Mouse (Mus musculus) hindbrain, postnatal 0 days (tissue): ENCODE results near the gene Naa16. TPM values are rescaled to one million over a fixed set of nuclear protein-coding genes. Genes with fewer than 3 reads are reported as not detected.
A peak's percentile ranks its signal among the peaks of the same experiment; 100 is the strongest.

Source experiments
- ATAC-seq: fragments of 200-750 bp; cut with Nextera tagmentation; 2 replicates; pipeline ENCODE4 v1.8.0; 2017; ENCODE audit warnings: mild to moderate bottlenecking, moderate TSS enrichment, moderate library complexity
- DNase-seq: peaks from one replicate; pipeline ENCODE4 v3.0.0-alpha.2; 2015; ENCODE audit warnings: low spot score
- H3K27ac ChIP-seq: fragments of 300-500 bp; sonication (generic); 2 replicates; pipeline ENCODE4 v1.5.1; 2014; ENCODE audit warnings: mild to moderate bottlenecking
- H3K27me3 ChIP-seq: fragments of 300-500 bp; sonication (generic); 2 replicates; pipeline ENCODE4 v1.6.1; 2014; ENCODE audit warnings: low read length, mixed read lengths; ENCODE audit not compliant: insufficient read depth
- H3K36me3 ChIP-seq: fragments of 300-500 bp; sonication (generic); 2 replicates; pipeline ENCODE4 v1.6.1; 2014; ENCODE audit warnings: low read length, mixed read lengths; ENCODE audit not compliant: insufficient read depth
- H3K4me1 ChIP-seq: fragments of 300-500 bp; sonication (generic); 2 replicates; pipeline ENCODE4 v1.6.1; 2014; ENCODE audit warnings: antibody characterized with exemption, low read length, mixed read lengths; ENCODE audit not compliant: insufficient read depth
- H3K4me2 ChIP-seq: fragments of 300-500 bp; sonication (generic); 2 replicates; pipeline ENCODE4 v1.6.1; 2014; ENCODE audit warnings: low read depth, mild to moderate bottlenecking, low read length, moderate library complexity, mixed read lengths
- H3K4me3 ChIP-seq: fragments of 300-500 bp; sonication (generic); 2 replicates; pipeline ENCODE4 v1.5.1; 2014; ENCODE audit warnings: low read length
- H3K9ac ChIP-seq: fragments of 300-500 bp; sonication (generic); replicated peaks from 2 replicates; pipeline ENCODE4 v1.6.1; 2014; ENCODE audit warnings: mild to moderate bottlenecking, low read length, moderate library complexity, mixed read lengths
- H3K9me3 ChIP-seq: fragments of 300-500 bp; sonication (generic); 2 replicates; pipeline ENCODE4 v1.6.1; 2016; ENCODE audit warnings: low read length, mixed read lengths
- CTCF ChIP-seq: IDR thresholded peaks from 2 replicates; pipeline ENCODE4 v1.5.1; 2016; ENCODE audit warnings: antibody characterized with exemption, control low read depth, low read depth
- WGBS: fragments of 180-500 bp; shearing (Covaris S2); extraction: QIAGEN DNeasy Blood & Tissue Kit; methylation state at CpG from one replicate; pipeline ENCODE4 v1.1.7; 2014; 5-methylcytosine and 5-hydroxymethylcytosine counted together
- polyA plus RNA-seq: library from polyadenylated mRNA; unstranded; fragments of >200 nt; fragmentation: Nextera tagmentation; extraction: Ambion mirVana; gene quantifications from 2 replicates; pipeline ENCODE4 v1.2.1, GENCODE M21; 2015
- total RNA-seq: library from RNA; depleted of rRNA; stranded (reverse); fragments of >200 nt; gene quantifications from 2 replicates; pipeline ENCODE4 v1.2.3, GENCODE M21; 2014

The Naa16 gene
- total and polyA plus RNA-seq, 2 experiments from 2014 or later: 2.4 to 14.4 TPM

- Histone ChIP-seq H3K27me3 (no peaks in the 10 kb centered on the region), H3K36me3 (no peaks in the 10 kb centered on the region), H3K4me1 (no peaks in the 10 kb centered on the region), H3K9ac (no peak overlapping the region), H3K9me3 (no peaks in the 10 kb centered on the region), H3K4me3 (no peak overlapping the region), H3K4me2 (no peak overlapping the region), H3K27ac (no peak overlapping the region)
- DNase-seq: no peak
- 60% methylated on average over 2 of the region's 2 CpGs for WGBS
- no peak for ATAC-seq
- no peak for TF ChIP-seq CTCF
Measured at GRCm38 (mm10) chr14:79317602-79318001, 73.0 kb downstream of the Naa16 start.

DNA sequence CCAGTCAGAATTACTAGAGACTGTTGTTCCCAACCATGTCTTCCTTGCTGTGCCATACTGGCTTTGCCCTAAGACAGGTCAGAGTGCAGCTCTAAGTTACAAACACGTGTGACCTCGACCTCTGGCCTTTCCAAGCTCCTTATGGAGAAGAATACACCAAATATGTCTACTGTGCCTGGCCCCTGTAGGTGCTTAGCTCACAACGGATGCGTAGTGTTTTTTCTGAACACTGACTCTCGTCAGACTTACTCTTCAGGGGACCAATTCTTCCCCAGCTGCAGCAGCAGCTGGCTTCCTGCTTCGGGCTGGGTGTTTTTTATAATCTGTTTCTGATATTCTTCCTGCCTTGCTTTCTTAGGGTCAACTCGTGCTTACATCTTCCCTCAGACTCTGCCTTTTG, 74.7 kb downstream of the Naa16 start:
- H3K4me3 ChIP-seq: no peak overlapping the region
- TF ChIP-seq CTCF: no peak
- H3K27ac ChIP-seq: no peak overlapping the region
- H3K4me2 ChIP-seq: no peak overlapping the region
- H3K36me3 ChIP-seq: no peaks in the 10 kb centered on the region
- no peak for DNase-seq
- 58% methylated on average over 7 of the region's 7 CpGs for WGBS
- no peaks in the 10 kb centered on the region for H3K9me3 ChIP-seq
- H3K9ac ChIP-seq: no peak overlapping the region
- no peak for ATAC-seq
- no peaks in the 10 kb centered on the region for H3K27me3 ChIP-seq
- H3K4me1 ChIP-seq: no peaks in the 10 kb centered on the region

- ATAC-seq (no peak), DNase-seq (no peak)
- no peak overlapping the region for H3K9ac ChIP-seq
- H3K9me3 ChIP-seq: no peaks in the 10 kb centered on the region
- H3K27ac ChIP-seq: peak overlapping the region; percentile 65; the same call in 1 of the 2 replicates
- H3K4me2 ChIP-seq: no peak overlapping the region
- H3K36me3 ChIP-seq: no peaks in the 10 kb centered on the region
- 75% methylated on average over 12 of the region's 12 CpGs for WGBS
- no peak for TF ChIP-seq CTCF
- no peak overlapping the region for H3K4me3 ChIP-seq
- H3K27me3 ChIP-seq: no peaks in the 10 kb centered on the region
- no peaks in the 10 kb centered on the region for H3K4me1 ChIP-seq
Measured at GRCm38 (mm10) chr14:79314245-79315010, 76.2 kb downstream of the Naa16 start.

DNA sequence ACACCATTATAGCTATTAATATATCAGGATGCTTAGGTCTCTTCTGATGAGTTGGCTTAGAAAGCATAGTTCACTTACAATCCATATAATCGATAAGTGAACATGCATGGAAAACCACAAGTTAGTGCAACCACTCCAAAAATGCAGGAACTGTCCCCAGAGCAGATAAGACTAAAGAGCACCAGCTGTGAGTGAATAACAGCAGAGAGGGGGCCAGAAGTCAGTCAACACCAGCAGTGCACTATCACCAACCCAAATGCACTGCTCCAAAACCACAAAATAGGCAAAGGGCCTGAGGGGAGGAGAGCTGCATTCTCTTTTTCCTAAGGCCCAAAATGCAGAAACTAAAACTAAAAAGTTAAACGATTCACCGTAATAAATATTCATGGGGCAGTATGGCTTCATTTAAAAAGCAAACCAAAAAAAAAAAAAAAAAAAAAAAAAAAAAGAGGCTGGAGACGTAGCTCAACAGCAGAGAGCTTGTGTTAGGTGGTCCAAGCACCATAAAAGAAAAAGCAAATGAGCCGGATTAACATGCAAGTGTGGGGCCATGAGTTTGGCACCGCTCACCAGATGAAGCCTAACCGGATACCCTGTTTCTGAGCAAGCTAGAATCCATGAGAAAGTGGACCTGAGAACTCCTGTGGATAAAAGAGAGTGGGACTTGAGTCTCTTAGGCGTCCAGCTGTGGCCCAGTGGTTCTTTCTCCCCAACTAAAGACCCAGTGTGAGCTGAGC, 77.0 kb downstream of the Naa16 start:
- ATAC-seq: no peak

GRCm38 (mm10) chr14:79312719-79313118, 77.9 kb downstream of the Naa16 start:
- Histone ChIP-seq H3K4me3 (no peak overlapping the region), H3K9me3 (no peaks in the 10 kb centered on the region), H3K27me3 (no peaks in the 10 kb centered on the region), H3K36me3 (no peaks in the 10 kb centered on the region), H3K27ac (no peak overlapping the region), H3K4me2 (no peak overlapping the region), H3K9ac (no peak overlapping the region), H3K4me1 (no peaks in the 10 kb centered on the region)
- DNase-seq (no peak), ATAC-seq (no peak)
- TF ChIP-seq CTCF: no peak
- WGBS: 77% methylated on average over 4 of the region's 4 CpGs

More for the DNA sequence above, 77.0 kb downstream of the Naa16 start:
- no peak overlapping the region for H3K4me2 ChIP-seq
- no peak overlapping the region for H3K4me3 ChIP-seq
- H3K4me1 ChIP-seq: no peaks in the 10 kb centered on the region
- WGBS: 61% methylated on average over 8 of the region's 8 CpGs
- TF ChIP-seq CTCF: no peak
- H3K9me3 ChIP-seq: no peaks in the 10 kb centered on the region
- H3K27ac ChIP-seq: peak overlapping the region; percentile 65; the same call in 1 of the 2 replicates
- DNase-seq: peak; percentile 60
- H3K36me3 ChIP-seq: no peaks in the 10 kb centered on the region
- H3K9ac ChIP-seq: no peak overlapping the region
- no peaks in the 10 kb centered on the region for H3K27me3 ChIP-seq

DNA sequence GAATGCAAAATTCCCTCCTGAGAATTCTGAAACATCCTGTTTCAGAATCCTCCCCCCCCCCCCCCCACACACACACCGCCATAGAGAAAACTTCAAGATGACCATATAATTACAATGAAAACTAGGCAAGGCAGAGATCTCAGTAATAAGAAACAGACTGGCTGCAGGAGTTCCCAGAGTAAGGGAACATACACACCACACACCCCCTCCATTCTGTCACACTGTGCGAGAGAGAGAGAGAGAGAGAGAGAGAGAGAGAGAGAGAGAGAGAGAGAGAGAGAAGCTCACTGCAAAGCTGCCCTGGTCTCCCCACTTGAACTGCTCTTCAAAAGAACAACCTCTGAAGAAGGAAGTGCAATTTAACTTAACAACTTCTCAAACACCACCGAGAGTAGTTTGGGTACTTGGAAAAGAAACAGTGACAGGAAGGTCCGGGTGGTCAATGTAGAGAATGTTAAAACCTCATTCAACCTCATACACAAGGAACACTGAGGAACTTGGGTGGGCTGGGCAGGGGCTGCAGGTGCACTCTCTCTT, 78.6 kb downstream of the Naa16 start:
- H3K4me3 ChIP-seq: no peak overlapping the region
- DNase-seq (no peak), ATAC-seq (no peak)
- 71% methylated on average over 4 of the region's 4 CpGs for WGBS
- H3K9ac ChIP-seq: no peak overlapping the region
- no peak overlapping the region for H3K4me2 ChIP-seq
- no peaks in the 10 kb centered on the region for H3K4me1 ChIP-seq
- H3K36me3 ChIP-seq: no peaks in the 10 kb centered on the region
- no peak overlapping the region for H3K27ac ChIP-seq
- no peaks in the 10 kb centered on the region for H3K27me3 ChIP-seq
- no peaks in the 10 kb centered on the region for H3K9me3 ChIP-seq
- no peak for TF ChIP-seq CTCF

DNA sequence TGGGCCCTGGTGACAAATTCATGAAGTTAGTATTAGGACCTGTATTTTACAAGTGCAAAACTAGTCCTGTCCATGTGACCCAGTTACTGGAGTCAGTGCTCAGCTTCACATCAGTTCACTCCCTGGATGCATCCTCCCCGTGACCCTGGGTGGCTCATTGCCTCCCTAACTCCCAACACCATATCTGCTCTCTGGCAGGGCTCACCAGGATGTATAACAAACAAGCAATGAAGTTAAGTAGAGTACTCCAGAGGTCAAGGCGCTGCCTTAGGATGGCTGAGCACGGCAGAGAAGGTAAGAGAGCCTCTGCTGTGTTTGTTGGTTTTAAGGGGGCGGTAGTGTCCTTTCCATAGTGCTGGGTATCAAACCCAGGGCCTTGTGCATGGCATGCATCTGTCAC, 81.5 kb downstream of the Naa16 start:
- WGBS: 56% methylated on average over 4 of the region's 4 CpGs

More for the DNA sequence above, 81.5 kb downstream of the Naa16 start:
- Histone ChIP-seq H3K4me1 (no peaks in the 10 kb centered on the region), H3K27ac (no peak overlapping the region), H3K9me3 (no peaks in the 10 kb centered on the region), H3K4me2 (no peak overlapping the region), H3K9ac (no peak overlapping the region), H3K27me3 (no peaks in the 10 kb centered on the region), H3K36me3 (no peaks in the 10 kb centered on the region), H3K4me3 (no peak overlapping the region)
- DNase-seq: no peak
- ATAC-seq: no peak
- TF ChIP-seq CTCF: no peak
